Mouse (Mus musculus) thymus, postnatal 4 days (tissue): ENCODE data around the gene Gm4175.
"Not testable (repeated sequence)": the region's sequence is repeated elsewhere in the genome, so short reads cannot be mapped to it uniquely, and the experiment has no call there.

Experiments used
- DNase-seq: peaks from one replicate; pipeline ENCODE4 v3.0.0; 2021

The Gm4175 gene

DNA sequence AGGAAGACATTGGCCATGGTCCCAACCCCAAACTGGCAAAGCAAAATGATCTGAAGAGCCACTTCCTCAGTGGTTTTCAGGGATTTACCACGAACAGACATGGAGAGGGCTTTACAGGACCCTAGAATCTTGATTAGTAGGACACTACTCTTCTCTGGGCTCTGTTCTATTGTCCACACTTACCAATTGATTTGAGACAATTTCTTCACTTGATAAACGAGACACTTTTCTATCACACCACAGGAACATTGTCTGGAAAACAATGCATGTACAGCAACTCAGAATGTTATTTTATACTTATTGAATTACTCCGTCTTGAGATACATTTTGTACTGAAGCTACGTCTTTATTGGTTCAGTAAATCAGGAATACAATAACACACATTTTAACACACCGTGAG is at the start of gene Gm4175:
Gene Gm4175 (minus strand): TSS at position 101 of the 400 bp plus-strand sequence.
- DNase-seq = not testable (repeated sequence)

DNA sequence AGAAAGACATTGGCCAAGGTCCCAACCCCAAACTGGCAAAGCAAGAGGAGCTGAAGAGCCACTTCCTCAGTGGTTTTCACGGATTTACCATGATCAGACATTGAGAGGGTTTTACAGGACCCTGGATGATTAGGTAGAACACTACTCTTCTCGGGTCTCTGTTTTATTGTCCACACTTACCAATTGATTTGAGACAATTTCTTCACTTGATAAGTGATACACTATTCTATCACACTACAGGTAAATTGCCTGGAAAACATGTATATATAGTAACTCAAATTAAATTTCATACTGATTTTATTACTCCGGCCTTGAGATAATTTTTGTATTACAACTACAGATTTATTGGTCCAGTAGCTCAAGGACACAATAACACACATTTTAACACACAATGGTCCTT is 35.4 kb upstream of the Gm4175 start, which contains the start of gene Gm4177:
Gene Gm4177 (minus strand): TSS at position 101 of the 400 bp plus-strand sequence.
- DNase-seq = not testable (repeated sequence)
